Mouse (Mus musculus) neutrophil, adult 5-6 weeks (primary cell): ENCODE measurements around the gene Maml3. TPM values are rescaled to one million over a fixed set of nuclear protein-coding genes. Genes with fewer than 3 reads are reported as not detected.

ENCODE experiments used
- ATAC-seq: fragments of 151-379, 151-347 bp; 2 replicates; pipeline ENCODE4 v1.8.0; 2017; ENCODE audit warnings: mild to moderate bottlenecking, moderate TSS enrichment; ENCODE audit not compliant: insufficient number of reproducible peaks, poor library complexity, low FRiP score, severe bottlenecking; ENCODE audit errors: extremely low read depth
- total RNA-seq: library from RNA; stranded (forward); fragments of 200-1000 nt; gene quantifications from 2 replicates; pipeline ENCODE4 v1.2.3, GENCODE M21; 2017

Maml3 gene
- total RNA-seq, 1 experiment from 2014 or later, result 11.9 TPM

DNA sequence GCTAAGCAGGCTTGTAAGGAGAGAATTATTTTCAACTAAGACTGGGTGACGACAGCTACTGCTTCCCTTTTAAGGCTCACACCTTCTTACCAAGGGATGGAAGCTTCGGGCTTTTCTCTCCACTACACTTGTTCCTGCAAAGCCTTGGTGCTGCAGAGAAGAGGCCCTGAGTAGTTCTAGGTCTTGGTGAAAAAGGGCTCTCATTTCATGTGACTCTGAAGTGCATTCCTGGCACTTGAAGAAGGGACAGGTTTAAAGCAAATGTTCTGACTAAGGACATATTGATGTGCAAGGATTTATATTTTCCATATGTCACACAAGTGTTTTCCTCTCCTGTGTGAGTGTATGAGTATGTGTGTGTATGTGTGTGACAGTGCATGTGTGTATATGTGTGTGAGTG lies 134.4 kb downstream of the Maml3 start:
- ATAC-seq, result no peak

DNA sequence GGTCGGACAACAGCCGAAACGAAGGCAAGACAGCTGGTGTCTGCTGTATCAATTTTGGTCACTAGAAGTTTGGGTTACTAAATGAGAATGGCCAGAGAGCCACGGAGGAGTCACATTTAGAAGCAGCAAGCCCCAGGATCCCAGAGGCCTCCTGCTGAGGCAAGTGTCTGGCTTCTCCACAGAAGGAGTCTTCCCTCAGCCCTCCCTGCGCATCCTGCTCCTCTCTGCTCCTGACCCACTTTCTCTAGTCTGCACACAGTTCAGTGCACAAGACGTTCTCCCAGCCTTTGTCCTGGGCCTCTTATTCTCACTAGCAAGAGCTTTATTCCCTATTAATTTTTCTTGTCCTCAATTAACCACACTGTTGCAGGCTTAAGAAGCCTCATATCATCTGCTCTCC lies 135.4 kb downstream of the Maml3 start:
- ATAC-seq, result no peak

DNA sequence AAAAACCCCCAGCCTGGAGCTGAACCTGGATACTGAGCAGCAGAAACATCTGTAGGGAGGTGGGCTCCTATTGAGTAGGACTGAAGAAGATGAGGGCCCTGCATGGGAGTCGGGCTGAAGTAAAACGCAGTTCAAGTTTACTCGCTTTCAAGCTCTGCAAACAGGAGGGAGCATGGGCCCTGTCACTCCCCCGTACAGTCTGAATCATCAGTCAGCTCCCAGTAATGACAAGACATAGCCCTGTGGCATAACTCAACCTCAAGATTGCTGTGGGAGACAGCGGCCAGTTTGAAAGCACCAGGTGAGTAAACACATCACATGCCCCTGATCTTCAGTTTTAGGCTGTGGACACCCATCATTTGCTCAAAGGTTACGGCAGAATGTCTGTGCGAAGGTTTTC lies 139.0 kb downstream of the Maml3 start:
- ATAC-seq, result no peak

DNA sequence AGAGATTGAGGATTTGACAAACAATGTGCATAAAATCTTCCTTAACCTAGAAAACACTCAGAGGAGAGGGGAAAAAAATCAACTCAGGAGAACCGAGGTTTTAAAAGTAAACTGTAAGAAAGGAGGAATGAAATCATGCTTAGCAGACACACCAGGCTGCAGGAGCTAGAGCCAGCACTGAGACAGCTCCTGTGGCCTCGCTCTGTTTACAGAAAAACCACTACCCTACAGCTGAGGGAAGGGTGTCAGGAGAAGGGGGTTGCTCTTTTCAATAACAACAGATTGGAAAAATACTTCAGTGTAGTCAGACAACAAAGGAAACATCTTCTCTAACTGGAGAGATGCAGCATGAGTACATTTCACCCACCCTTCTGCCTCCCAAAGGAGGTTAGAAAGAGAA lies 139.4 kb downstream of the Maml3 start:
- ATAC-seq, result no peak

DNA sequence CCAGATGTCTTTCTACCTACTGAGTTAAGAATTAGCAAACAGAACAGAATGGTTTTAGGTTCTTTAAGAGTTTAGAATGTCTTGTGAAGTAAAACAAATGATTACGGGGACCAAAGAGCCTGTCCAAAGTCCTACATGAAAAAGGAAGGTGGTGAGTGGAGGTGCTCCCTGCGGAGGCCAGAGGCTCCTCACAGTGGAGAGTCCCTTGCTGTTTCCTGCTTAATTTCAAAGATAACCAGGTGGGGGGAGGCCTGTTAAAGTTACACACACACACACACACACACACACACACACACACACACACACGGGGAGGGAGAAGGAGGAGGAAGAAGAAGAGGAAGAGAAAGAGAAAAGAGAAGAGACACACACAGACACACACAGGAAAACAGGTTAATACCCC lies 139.9 kb downstream of the Maml3 start:
- no peak for ATAC-seq

DNA sequence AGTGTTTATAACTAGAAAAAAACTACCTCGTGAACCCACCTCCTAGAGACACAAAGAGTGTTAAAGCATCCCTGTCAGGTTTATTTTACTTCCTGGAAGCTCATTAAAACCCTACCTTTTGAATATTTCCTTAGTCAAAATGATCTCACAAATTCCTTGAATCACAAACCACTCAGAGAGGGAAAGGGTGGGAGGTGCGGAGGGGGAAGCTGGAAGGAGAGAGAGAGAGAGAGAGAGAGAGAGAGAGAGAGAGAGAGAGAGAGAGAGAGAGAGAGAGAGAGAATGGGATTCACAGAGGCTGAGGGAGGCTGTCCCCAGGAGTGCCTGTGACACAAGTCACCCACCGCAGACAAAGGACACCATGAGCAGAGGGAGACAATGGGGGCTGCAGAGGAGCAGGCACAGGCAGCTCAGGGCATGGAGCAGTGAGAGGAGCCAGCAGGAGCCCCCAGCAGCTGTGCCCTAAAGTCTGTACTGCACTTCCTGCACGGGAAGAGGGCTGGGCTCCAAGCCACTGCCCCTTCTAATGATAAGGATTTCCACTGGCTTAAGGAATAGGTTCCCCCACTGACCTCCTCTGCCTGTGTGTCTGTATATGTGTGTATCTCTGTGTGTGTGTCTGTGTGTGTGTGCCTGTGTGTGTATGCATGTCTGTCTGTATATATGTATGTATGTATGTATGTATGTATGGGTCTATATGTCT lies 140.8 kb downstream of the Maml3 start:
- no peak for ATAC-seq

DNA sequence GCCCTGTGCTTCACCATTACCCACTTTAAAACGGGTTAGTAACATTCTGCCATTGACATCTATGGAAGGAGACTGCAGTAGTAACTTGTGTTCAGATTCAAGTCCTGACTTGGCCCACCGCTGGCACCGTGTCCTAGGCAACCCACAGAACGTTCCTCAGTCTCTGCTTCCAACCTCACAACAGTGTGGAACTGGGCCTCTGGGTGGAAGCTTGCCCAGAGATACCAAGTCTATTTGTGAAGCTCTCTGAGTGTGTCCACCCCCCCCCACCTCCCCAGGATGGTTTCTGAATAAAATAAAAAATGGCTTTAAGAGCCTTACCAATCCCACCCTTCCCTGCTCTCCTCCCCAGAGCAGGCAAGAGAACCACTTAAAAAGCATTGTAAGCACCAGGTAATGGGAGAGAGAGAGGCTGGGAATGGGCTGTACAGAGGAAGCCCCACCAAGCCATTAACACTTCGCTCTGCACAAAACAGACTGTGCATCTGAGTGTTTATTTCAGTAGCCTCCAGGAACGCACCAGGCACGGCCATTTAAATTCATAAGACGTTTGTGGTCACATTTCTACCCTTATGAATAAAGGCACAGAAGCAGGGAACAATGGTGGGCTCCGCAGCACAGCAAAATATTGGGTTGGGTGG lies 141.6 kb downstream of the Maml3 start:
- no peak for ATAC-seq

DNA sequence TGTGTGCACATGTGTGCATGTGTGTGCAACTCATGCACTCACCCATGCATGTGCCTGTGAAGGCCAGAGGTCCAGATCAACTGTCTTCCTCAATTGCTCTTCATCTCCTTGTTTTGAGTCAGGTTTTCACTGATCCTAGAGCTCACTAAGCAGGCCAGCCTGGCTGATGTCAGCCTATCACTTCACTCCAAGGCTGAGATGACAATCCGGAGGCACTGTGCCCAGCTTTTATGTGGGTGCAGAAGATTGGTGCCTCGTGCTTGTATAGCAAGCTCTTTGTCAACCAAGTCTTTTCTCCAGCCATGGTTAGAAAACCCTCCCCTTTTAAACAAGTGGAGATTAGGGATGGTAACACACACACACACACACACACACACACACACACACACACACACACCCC lies 146.1 kb downstream of the Maml3 start:
- no peak for ATAC-seq

DNA sequence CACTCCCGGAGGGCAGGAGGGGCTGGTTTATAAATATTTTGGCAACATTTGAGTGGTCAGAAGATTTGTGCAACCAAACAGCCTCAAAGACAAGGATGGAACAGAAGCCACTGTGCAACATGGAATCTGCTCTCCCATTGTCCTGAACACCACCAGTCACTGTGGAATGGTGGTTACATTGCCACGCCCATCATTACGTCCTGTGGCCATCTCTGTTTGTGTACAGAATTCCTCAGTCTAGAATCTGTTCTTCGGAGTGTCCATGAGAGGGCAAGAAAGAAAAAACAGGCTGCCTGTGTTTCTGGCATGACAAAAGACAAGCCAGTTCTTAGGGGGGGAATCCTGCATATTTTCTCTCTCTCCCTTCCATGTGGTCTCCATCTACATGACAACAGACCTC lies 150.4 kb downstream of the Maml3 start:
- ATAC-seq, result no peak

DNA sequence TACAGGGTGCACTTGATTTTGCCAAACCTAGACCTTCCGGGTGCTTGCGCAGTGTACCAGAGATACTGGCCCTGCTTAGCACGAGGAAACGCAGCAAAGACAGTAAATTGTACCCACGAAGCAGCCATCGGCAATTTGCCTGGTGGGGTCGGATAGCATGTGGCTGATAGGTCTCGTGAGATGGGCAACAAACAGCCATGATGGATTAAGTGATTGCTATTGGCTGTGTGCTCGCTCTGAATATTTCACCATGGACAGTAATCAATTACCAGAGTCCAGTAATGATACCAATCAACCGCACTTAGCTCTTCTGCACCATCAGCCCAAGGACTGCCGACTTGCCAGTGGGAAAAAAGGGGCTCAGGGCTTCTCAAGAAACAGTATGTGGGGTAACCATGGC lies 150.9 kb downstream of the Maml3 start:
- ATAC-seq, result no peak

DNA sequence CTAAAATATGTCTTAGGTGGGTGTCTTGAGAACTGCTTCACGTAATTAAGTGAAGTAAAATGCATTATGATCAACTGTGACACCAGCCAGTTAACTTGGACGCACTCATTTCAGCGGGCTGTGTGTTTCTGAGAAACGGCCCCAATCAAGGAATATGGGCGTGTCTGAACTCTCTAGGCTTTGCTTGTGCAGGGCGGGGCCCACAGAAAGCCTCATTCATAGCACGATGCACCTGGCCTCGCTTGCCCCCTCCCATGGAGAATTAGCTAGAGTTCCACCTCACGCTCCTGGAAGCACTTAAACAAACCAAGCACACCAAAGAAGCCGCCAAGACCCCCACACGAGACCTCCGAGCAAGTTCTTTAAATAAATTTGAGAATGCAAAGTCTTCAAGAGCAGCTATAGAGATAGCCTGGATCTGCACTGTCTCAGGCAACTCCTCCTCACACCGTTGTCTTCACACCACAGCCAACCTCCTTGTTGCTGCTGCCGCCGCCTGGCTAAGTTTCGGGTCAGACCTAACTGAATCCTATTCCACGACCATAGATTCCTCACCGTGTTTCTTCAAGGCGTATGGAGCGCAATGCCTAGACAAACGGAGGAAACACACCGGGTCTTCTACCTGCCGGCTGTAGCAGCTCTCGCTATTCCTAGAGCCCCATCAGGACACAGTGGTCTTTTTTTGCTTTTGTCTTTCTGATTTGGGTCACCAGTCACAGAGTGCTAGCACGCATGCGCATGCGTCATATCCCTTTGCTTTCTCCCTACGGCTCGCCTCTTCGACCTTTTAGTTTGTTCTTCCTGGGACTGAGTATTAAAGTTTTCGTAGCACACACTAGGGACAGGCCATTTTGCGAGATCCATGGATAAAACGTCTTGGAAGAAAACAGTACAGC lies 151.9 kb downstream of the Maml3 start:
- ATAC-seq, result no peak

DNA sequence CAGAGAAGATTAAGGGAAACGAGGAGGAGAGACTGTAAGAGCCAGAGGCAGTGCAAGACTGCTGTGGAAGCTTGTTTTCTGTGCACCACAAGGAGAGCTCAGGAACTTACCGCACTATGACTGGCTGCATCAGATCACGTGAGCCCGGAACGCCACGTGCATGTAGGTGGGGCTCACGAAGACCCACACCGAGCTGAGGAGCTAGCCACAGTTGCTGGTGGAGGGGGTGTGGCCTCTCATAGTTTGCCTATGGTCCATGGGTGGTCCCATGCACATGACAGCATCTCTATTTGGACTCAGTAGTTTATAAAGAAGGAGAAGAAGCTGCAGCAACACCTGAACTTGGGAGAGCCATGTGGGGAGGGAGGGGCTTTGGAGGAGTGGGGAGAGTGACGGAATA lies 152.6 kb downstream of the Maml3 start:
- ATAC-seq, result no peak

DNA sequence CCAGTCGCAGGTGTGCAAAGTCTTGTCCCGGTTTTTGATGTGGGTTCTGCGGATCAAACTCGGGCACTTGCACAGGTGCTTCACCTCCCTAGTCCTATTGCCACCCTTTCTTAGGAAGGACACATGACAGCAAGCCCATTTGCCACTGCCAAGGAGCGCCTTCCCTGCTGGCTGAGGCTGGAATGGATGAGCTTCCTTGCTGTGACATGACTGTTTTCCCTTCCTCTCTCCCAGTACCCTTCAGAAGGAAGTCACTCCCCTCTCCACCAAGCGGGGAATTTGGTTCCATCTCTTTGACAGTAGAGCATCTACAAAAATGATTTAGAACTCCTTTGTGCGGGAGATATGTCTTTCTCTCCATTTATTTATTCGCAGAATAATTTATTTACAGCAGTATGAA lies 155.2 kb downstream of the Maml3 start:
- ATAC-seq, result no peak

DNA sequence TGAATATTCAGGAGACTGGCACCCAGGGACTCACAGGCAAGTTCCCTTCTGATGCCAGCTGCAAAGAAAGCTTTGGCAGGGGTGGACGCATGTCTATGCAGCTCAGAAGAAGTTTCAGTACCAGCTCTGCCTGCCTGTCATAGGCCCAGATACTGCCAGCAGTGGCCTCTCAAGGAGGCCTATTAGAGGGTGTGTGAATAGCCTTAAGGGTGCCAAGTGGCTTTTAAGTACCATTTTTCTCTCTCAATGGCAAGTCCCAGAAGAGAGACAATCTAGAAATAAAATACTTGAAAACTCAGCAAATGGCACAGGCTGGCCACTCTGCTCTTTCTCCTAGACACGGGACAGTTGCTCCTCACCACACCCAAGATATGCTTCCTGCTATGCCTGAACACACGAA lies 157.7 kb downstream of the Maml3 start:
- ATAC-seq, result no peak

DNA sequence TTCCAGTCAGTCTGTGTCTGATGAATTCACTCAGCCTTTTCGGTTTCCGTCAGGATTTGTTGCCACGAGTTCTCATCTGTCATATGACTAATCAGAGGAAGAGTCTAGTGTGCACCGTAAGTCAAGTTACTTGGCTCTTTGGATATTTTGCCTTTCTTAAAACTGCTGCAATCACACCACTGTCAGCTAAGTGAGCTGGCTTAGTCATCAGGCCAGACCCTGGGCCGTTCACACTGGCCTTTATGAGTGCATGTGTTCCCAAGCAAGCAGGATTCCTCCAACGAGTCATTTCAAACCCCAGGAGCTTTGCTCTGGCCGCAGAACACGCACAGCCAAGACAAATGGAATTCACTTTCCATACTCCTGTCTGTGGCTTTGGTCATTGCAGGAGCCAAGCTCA lies 161.2 kb downstream of the Maml3 start:
- ATAC-seq, result no peak

DNA sequence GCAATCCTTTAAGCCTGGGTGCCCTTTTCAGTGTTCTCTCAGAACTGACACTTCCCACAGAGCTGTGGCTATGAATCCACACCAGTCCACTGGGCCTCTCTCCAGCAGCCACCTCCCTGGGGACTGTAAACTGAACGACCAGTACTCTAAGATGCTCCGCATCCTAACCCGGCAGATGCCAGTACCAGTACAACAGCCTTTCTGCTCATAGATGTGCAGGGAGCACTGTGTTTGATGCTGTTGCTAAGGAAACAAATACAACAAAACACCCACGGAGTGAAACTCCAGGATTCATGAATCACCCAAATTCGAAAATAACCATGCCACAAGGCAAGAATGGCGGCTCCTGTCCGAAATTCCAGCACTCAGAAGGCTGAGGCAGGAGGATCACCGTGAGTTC lies 163.1 kb downstream of the Maml3 start:
- ATAC-seq, result no peak

DNA sequence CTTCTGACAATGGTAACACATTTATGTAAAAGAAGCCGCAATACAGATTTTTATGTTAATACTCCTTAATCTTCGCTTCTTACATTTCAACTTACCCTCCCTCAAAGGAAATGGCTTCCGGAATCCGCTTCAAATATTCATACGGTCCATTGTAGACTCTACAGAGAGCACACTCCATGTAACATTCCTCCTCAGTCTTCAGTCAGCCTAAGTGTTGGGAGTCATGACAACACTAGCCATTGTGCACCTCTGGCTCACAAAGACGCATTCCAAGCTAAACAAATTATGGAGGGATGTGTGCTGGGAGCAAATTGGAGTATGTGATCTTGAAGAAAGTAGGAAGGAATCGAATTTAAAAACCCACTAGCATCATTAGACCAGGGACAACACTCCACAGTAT lies 165.0 kb downstream of the Maml3 start:
- ATAC-seq, result no peak

DNA sequence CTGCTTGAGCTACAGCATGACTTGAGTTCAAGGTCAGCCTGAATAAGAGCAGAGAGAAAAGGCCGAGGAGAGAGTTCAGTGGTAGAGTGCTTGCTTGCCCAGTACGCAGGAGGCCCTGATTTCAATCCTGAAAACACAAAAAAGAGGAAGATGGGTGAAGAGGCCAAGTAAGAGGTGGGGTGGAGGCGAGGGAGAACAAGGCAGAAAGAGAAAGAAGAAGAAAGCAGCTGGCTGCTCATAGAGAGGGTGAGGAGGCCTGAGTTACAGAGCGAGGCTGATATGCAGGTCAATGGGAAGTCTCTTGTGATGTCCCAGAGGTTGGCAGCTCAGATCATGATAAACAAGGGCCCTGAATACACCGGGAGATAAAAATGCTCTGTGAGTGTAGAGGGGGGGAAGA lies 165.8 kb downstream of the Maml3 start:
- ATAC-seq, result no peak

DNA sequence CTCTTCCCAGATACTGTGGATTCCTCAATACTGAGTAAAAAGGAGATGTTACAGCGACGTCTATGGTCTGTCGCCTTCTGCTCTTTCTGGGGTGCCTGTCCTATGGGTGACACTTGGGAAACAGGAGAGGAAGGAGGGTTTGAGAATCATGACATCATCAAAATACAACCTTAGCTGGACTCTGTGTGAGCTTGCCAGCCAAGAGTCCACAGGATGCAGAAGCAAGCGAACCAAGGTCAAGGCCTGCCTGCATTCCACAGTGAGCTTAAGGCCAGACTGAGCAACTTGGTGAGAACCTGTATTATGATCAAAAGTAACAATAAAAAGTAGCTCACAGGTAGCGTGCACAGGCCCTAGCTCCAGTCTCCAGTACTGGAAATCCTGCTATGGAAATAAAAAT lies 167.7 kb downstream of the Maml3 start:
- ATAC-seq, result no peak
